In genomic region chr7:120684731-120685161, GRCm38 (mm10) we compare ENCODE assay signal across 14 mouse cellular contexts. TPM values are rescaled to one million over a fixed set of nuclear protein-coding genes. Genes with fewer than 3 reads are reported as not detected.
DNase-seq lines count a peak whose midpoint lies in the region; ATAC-seq and TF ChIP-seq lines count a peak whose summit lies in the region.
"Had no signal": no experiment of that assay in that cellular context is flagged by ENCODE, and none has a peak within 500 bp of the region (broad histone marks: within the 10 kb centered on the region; RNA-seq: fewer than 3 reads in every experiment).

No protein-coding gene starts in this region.

- WGBS in forebrain, embryonic 16.5 days = 59% methylated on average over 2 of the region's 2 CpGs
- WGBS in forebrain, embryonic 12.5 days = 93% methylated on average over 2 of the region's 2 CpGs
- 53% methylated on average over 2 of the region's 2 CpGs for WGBS in liver, postnatal 0 days (ENCODE audit: insufficient replicate concordance)
- 73% methylated on average over 2 of the region's 2 CpGs for WGBS in liver, embryonic 12.5 days (ENCODE audit: insufficient replicate concordance)
- WGBS in limb, embryonic 14.5 days = 70% methylated on average over 2 of the region's 2 CpGs

- H3K36me3 ChIP-seq in forebrain, embryonic 16.5 days (ENCODE audit: control insufficient read depth, insufficient read depth) = no peaks in the 10 kb centered on the region
- H3K36me3 ChIP-seq in forebrain, embryonic 12.5 days (replicated peaks) = 0 out of 2 replicates have a peak, but pooled peaks cover 4% of the 10 kb centered on the region
- H3K36me3 ChIP-seq in liver, postnatal 0 days (replicated peaks; ENCODE audit: insufficient read depth, low read length) = peaks cover 4% of the 10 kb centered on the region; the same call in 1 of the 2 replicates
- H3K36me3 ChIP-seq in liver, embryonic 12.5 days = no peaks in the 10 kb centered on the region
- 0 out of 2 replicates have a peak, but pooled peaks cover 3% of the 10 kb centered on the region for H3K36me3 ChIP-seq in limb, embryonic 14.5 days (ENCODE audit: control insufficient read depth, insufficient read depth, low read length)
- H3K36me3 ChIP-seq: embryonic facial prominence, embryonic 12.5 days; heart, embryonic 12.5 days; hindbrain, embryonic 10.5 days had no signal

- peak overlapping the region; percentile 16 for H3K27ac ChIP-seq in forebrain, embryonic 16.5 days (ENCODE audit: low read length)
- H3K27ac ChIP-seq in forebrain, embryonic 12.5 days = no peak overlapping the region
- no peak overlapping the region for H3K27ac ChIP-seq in liver, postnatal 0 days (ENCODE audit: low read depth)
- H3K27ac ChIP-seq in liver, embryonic 12.5 days = no peak overlapping the region
- H3K27ac ChIP-seq in limb, embryonic 14.5 days (replicated peaks; ENCODE audit: low read depth, low read length) = no peak overlapping the region
- H3K27ac ChIP-seq: embryonic facial prominence, embryonic 12.5 days; hindbrain, embryonic 10.5 days had no signal

- no peaks in the 10 kb centered on the region for H3K9me3 ChIP-seq in forebrain, embryonic 16.5 days (ENCODE audit: control insufficient read depth, low read length)
- no peaks in the 10 kb centered on the region for H3K9me3 ChIP-seq in forebrain, embryonic 12.5 days
- no peaks in the 10 kb centered on the region for H3K9me3 ChIP-seq in liver, postnatal 0 days (ENCODE audit: low read length)
- no peaks in the 10 kb centered on the region for H3K9me3 ChIP-seq in liver, embryonic 12.5 days (replicated peaks)
- no peaks in the 10 kb centered on the region for H3K9me3 ChIP-seq in limb, embryonic 14.5 days (ENCODE audit: control insufficient read depth, low read length)
- H3K9me3 ChIP-seq: embryonic facial prominence, embryonic 12.5 days; heart, embryonic 12.5 days; hindbrain, embryonic 10.5 days had no signal

- TF ChIP-seq CTCF in liver, postnatal 0 days (IDR thresholded peaks at IDR 0.05; ENCODE audit: low read depth) = no peak

- no peak for TF ChIP-seq POLR2A in limb, embryonic 14.5 days (IDR thresholded peaks at IDR 0.05; ENCODE audit: borderline replicate concordance, extremely low read depth, insufficient read depth, insufficient read length)

- ATAC-seq in forebrain, embryonic 16.5 days = peak; percentile 66
- no peak for ATAC-seq in forebrain, embryonic 12.5 days (ENCODE audit: low FRiP score)
- ATAC-seq in liver, postnatal 0 days = no peak
- ATAC-seq in liver, embryonic 12.5 days = no peak
- peak; percentile 65 for ATAC-seq in activated CD4-positive, CD25-positive, alpha-beta regulatory T cell, adult 4 months
- ATAC-seq in limb, embryonic 14.5 days (ENCODE audit: low FRiP score, low read depth) = no peak; the same call in 1 of the 2 replicates

- no peak overlapping the region for H3K4me3 ChIP-seq in forebrain, embryonic 16.5 days (replicated peaks; ENCODE audit: low read length)
- no peak overlapping the region for H3K4me3 ChIP-seq in forebrain, embryonic 12.5 days (replicated peaks)
- H3K4me3 ChIP-seq in liver, postnatal 0 days (ENCODE audit: low read depth, low read length) = no peak overlapping the region
- H3K4me3 ChIP-seq in liver, embryonic 12.5 days = no peak overlapping the region
- no peak overlapping the region for H3K4me3 ChIP-seq in limb, embryonic 14.5 days (replicated peaks; ENCODE audit: low read length)
- H3K4me3 ChIP-seq: embryonic facial prominence, embryonic 12.5 days; heart, embryonic 12.5 days; hindbrain, embryonic 10.5 days had no signal

- H3K27me3 ChIP-seq in forebrain, embryonic 16.5 days (replicated peaks; ENCODE audit: control insufficient read depth, insufficient read depth, low read length) = no peaks in the 10 kb centered on the region
- no peaks in the 10 kb centered on the region for H3K27me3 ChIP-seq in forebrain, embryonic 12.5 days
- H3K27me3 ChIP-seq in liver, postnatal 0 days (ENCODE audit: insufficient read depth, low read length) = no peaks in the 10 kb centered on the region
- H3K27me3 ChIP-seq in liver, embryonic 12.5 days (replicated peaks) = no peaks in the 10 kb centered on the region
- no peaks in the 10 kb centered on the region for H3K27me3 ChIP-seq in limb, embryonic 14.5 days (ENCODE audit: control insufficient read depth, insufficient read depth, low read length)
- H3K27me3 ChIP-seq: embryonic facial prominence, embryonic 12.5 days; heart, embryonic 12.5 days had no signal

- peaks cover 17% of the 10 kb centered on the region for H3K4me1 ChIP-seq in forebrain, embryonic 16.5 days (replicated peaks; ENCODE audit: control insufficient read depth, insufficient read depth, low read length)
- 0 out of 2 replicates have a peak, but pooled peaks cover 2% of the 10 kb centered on the region for H3K4me1 ChIP-seq in forebrain, embryonic 12.5 days
- H3K4me1 ChIP-seq in liver, postnatal 0 days (ENCODE audit: insufficient read depth) = peaks cover 32% of the 10 kb centered on the region
- H3K4me1 ChIP-seq in liver, embryonic 12.5 days = peaks cover 47% of the 10 kb centered on the region
- H3K4me1 ChIP-seq in limb, embryonic 14.5 days (ENCODE audit: control insufficient read depth, insufficient read depth, low read length) = peaks cover 12% of the 10 kb centered on the region
- H3K4me1 ChIP-seq: embryonic facial prominence, embryonic 12.5 days had no signal

- no peak for DNase-seq in liver, postnatal 0 days
- DNase-seq in limb, embryonic 14.5 days (ENCODE audit: low spot score) = peak; percentile 16
- no peak for DNase-seq in urinary bladder, postnatal 36 days (ENCODE audit: low spot score in 2 of 2)
- no peak for DNase-seq in right cerebral cortex, postnatal 36 days (ENCODE audit: low spot score in 2 of 2)
- DNase-seq: cerebellum, adult 9-11 months; kidney, postnatal 10 days; right cerebral cortex, postnatal 4 days had no signal

- H3K4me2 ChIP-seq in forebrain, embryonic 16.5 days (ENCODE audit: low read length) = peak overlapping the region; percentile 22
- no peak overlapping the region for H3K4me2 ChIP-seq in forebrain, embryonic 12.5 days
- 0 out of 2 replicates have a peak overlapping the region, but pooled peaks have one; percentile 18 for H3K4me2 ChIP-seq in liver, postnatal 0 days (ENCODE audit: low read depth, low read length)
- no peak overlapping the region for H3K4me2 ChIP-seq in liver, embryonic 12.5 days
- H3K4me2 ChIP-seq in limb, embryonic 14.5 days (replicated peaks; ENCODE audit: low read depth, low read length, severe bottlenecking) = no peak overlapping the region
- H3K4me2 ChIP-seq: embryonic facial prominence, embryonic 12.5 days; heart, embryonic 12.5 days had no signal

- no peak overlapping the region for H3K9ac ChIP-seq in forebrain, embryonic 16.5 days (replicated peaks; ENCODE audit: low read depth, low read length)
- no peak overlapping the region for H3K9ac ChIP-seq in forebrain, embryonic 12.5 days
- H3K9ac ChIP-seq in liver, postnatal 0 days (replicated peaks) = no peak overlapping the region
- H3K9ac ChIP-seq in liver, embryonic 12.5 days = no peak overlapping the region
- no peak overlapping the region for H3K9ac ChIP-seq in limb, embryonic 14.5 days (ENCODE audit: low read depth, low read length, severe bottlenecking)
- H3K9ac ChIP-seq: embryonic facial prominence, embryonic 12.5 days; heart, embryonic 12.5 days had no signal

- no peak for TF ChIP-seq EP300 in liver, postnatal 0 days (IDR thresholded peaks at IDR 0.05; ENCODE audit: low read depth)

RNA-seq across cellular contexts. Expression of gene Mosmo, which starts 7.3 kb away (rescaled TPM):
- 13.2 and 13.5 TPM in 2 replicates for polyA plus RNA-seq in forebrain, embryonic 16.5 days (2015; fragmentation: Nextera tagmentation; extraction: Ambion mirVana)
- 17.4 and 18.1 TPM in 2 replicates for polyA plus RNA-seq in forebrain, embryonic 12.5 days (2016; fragmentation: Nextera tagmentation; extraction: Ambion mirVana)
- polyA plus RNA-seq in liver, postnatal 0 days (2015; fragmentation: Nextera tagmentation; extraction: Ambion mirVana) = 4.9 and 6.6 TPM in 2 replicates
- 9.4 and 10.7 TPM in 2 replicates for polyA plus RNA-seq in liver, embryonic 12.5 days (2016; fragmentation: Nextera tagmentation; extraction: Ambion mirVana)
- polyA plus RNA-seq in activated CD4-positive, CD25-positive, alpha-beta regulatory T cell, adult 4 months (2017; shearing (Covaris generic)) = 1 to 10 TPM; 5.8 to 7.8 TPM
- polyA plus RNA-seq in limb, embryonic 14.5 days (2012; rRNA removed) = 30.8 and 33.3 TPM in 2 replicates
- polyA plus RNA-seq in limb, embryonic 14.5 days (2014; fragmentation: Nextera tagmentation; extraction: Ambion mirVana) = 15.6 and 19.5 TPM in 2 replicates

RNA-seq across cellular contexts. Expression of gene Pdzd9, which starts 14.6 kb away (rescaled TPM):
- 0.24 and 0.35 TPM in 2 replicates for polyA plus RNA-seq in forebrain, embryonic 16.5 days (2015; fragmentation: Nextera tagmentation; extraction: Ambion mirVana)
- 0.44 and 0.50 TPM in 2 replicates for polyA plus RNA-seq in forebrain, embryonic 12.5 days (2016; fragmentation: Nextera tagmentation; extraction: Ambion mirVana)
- 0.09 and 0.21 TPM in 2 replicates for polyA plus RNA-seq in liver, postnatal 0 days (2015; fragmentation: Nextera tagmentation; extraction: Ambion mirVana)
- polyA plus RNA-seq in liver, embryonic 12.5 days (2016; fragmentation: Nextera tagmentation; extraction: Ambion mirVana) = 0.13 and 0.17 TPM in 2 replicates
- polyA plus RNA-seq in activated CD4-positive, CD25-positive, alpha-beta regulatory T cell, adult 4 months (2017; shearing (Covaris generic)) = under 1 TPM; 0.38 to 0.98 TPM
- polyA plus RNA-seq in limb, embryonic 14.5 days (2012; rRNA removed) = 0.14 and 0.31 TPM in 2 replicates
- 0.44 and 0.57 TPM in 2 replicates for polyA plus RNA-seq in limb, embryonic 14.5 days (2014; fragmentation: Nextera tagmentation; extraction: Ambion mirVana)

RNA-seq across cellular contexts. Expression of gene Uqcrc2, which starts 49.8 kb away (rescaled TPM):
- polyA plus RNA-seq in forebrain, embryonic 16.5 days (2015; fragmentation: Nextera tagmentation; extraction: Ambion mirVana) = 225 and 231 TPM in 2 replicates
- 178 and 183 TPM in 2 replicates for polyA plus RNA-seq in forebrain, embryonic 12.5 days (2016; fragmentation: Nextera tagmentation; extraction: Ambion mirVana)
- 152 and 155 TPM in 2 replicates for polyA plus RNA-seq in liver, postnatal 0 days (2015; fragmentation: Nextera tagmentation; extraction: Ambion mirVana)
- 150 and 160 TPM in 2 replicates for polyA plus RNA-seq in liver, embryonic 12.5 days (2016; fragmentation: Nextera tagmentation; extraction: Ambion mirVana)
- 100 to 1,000 TPM; 243 TPM for polyA plus RNA-seq in activated CD4-positive, CD25-positive, alpha-beta regulatory T cell, adult 4 months (2017; shearing (Covaris generic))
- 134 and 165 TPM in 2 replicates for polyA plus RNA-seq in limb, embryonic 14.5 days (2012; rRNA removed)
- 198 and 200 TPM in 2 replicates for polyA plus RNA-seq in limb, embryonic 14.5 days (2014; fragmentation: Nextera tagmentation; extraction: Ambion mirVana)

RNA-seq across cellular contexts. Expression of gene Vwa3a, which starts 54.4 kb away (rescaled TPM):
- 0.91 and 2.0 TPM in 2 replicates for polyA plus RNA-seq in forebrain, embryonic 16.5 days (2015; fragmentation: Nextera tagmentation; extraction: Ambion mirVana)
- 0.42 and 0.88 TPM in 2 replicates for polyA plus RNA-seq in forebrain, embryonic 12.5 days (2016; fragmentation: Nextera tagmentation; extraction: Ambion mirVana)
- polyA plus RNA-seq in liver, postnatal 0 days (2015; fragmentation: Nextera tagmentation; extraction: Ambion mirVana) = 0.04 and 0.12 TPM in 2 replicates
- not detected in 2 replicates for polyA plus RNA-seq in liver, embryonic 12.5 days (2016; fragmentation: Nextera tagmentation; extraction: Ambion mirVana)
- not detected for polyA plus RNA-seq in activated CD4-positive, CD25-positive, alpha-beta regulatory T cell, adult 4 months (2017; shearing (Covaris generic))
- 0.19 and 1.0 TPM in 2 replicates for polyA plus RNA-seq in limb, embryonic 14.5 days (2012; rRNA removed)
- 0.08 and 0.10 TPM in 2 replicates for polyA plus RNA-seq in limb, embryonic 14.5 days (2014; fragmentation: Nextera tagmentation; extraction: Ambion mirVana)

Comparison
In these comparisons a context has a peak if more than half of its experiments do, and no peak if none do; other contexts are left out.
1. ATAC-seq: peak in forebrain, embryonic 16.5 days (single experiment) and activated CD4-positive, CD25-positive, alpha-beta regulatory T cell, adult 4 months (single experiment); none in forebrain, embryonic 12.5 days (single experiment), liver, postnatal 0 days (single experiment), liver, embryonic 12.5 days (single experiment) and limb, embryonic 14.5 days (single experiment).
2. H3K4me2 ChIP-seq: peak in forebrain, embryonic 16.5 days (single experiment) and liver, postnatal 0 days (single experiment); none in forebrain, embryonic 12.5 days (single experiment), liver, embryonic 12.5 days (single experiment) and limb, embryonic 14.5 days (single experiment).